Mouse (Mus musculus) cerebellum, adult (tissue): Measurements from ENCODE around the gene Tfb2m.
A peak's percentile ranks its signal among the peaks of the same experiment; 100 is the strongest.

ENCODE experiments used
- ATAC-seq: cut with Nextera tagmentation; 2 replicates; pipeline ENCODE4 v1.9.2; 2017; ENCODE audit warnings: mild to moderate bottlenecking, moderate library complexity, mixed read lengths; ENCODE audit not compliant: insufficient number of reproducible peaks, low FRiP score, low TSS enrichment

Tfb2m gene

GRCm38 (mm10) chr1:179545768-179546550 is at the start of gene Tfb2m, which contains the start of gene Cnst:
TSS of gene Tfb2m (minus strand) at chr1:179546267.
TSS of gene Cnst (plus strand) at chr1:179546370.
- ATAC-seq: peak; percentile 97

- no peak for ATAC-seq
These were observed 46.9 kb upstream of the Tfb2m start for GRCm38 (mm10) chr1:179592972-179593371.

- ATAC-seq: no peak
These were observed 46.1 kb upstream of the Tfb2m start for GRCm38 (mm10) chr1:179592143-179592542.

GRCm38 (mm10) chr1:179591639-179592038 is 45.6 kb upstream of the Tfb2m start:
- no peak for ATAC-seq

GRCm38 (mm10) chr1:179588230-179588629 is 42.2 kb upstream of the Tfb2m start:
- ATAC-seq: peak; percentile 93

GRCm38 (mm10) chr1:179586430-179587095 is 40.5 kb upstream of the Tfb2m start:
- no peak for ATAC-seq

- ATAC-seq: no peak
These were observed 39.6 kb upstream of the Tfb2m start for GRCm38 (mm10) chr1:179585646-179586045.

GRCm38 (mm10) chr1:179584220-179584619 is 38.2 kb upstream of the Tfb2m start:
- ATAC-seq: no peak

GRCm38 (mm10) chr1:179583090-179583489 is 37.0 kb upstream of the Tfb2m start:
- ATAC-seq: no peak

- no peak for ATAC-seq
These were observed 36.0 kb upstream of the Tfb2m start for GRCm38 (mm10) chr1:179582021-179582433.

GRCm38 (mm10) chr1:179581422-179581821 is 35.4 kb upstream of the Tfb2m start:
- ATAC-seq: no peak

GRCm38 (mm10) chr1:179580200-179580599 is 34.1 kb upstream of the Tfb2m start:
- no peak for ATAC-seq

GRCm38 (mm10) chr1:179578625-179579024 is 32.6 kb upstream of the Tfb2m start:
- ATAC-seq: no peak

- ATAC-seq: no peak
These were observed 27.7 kb upstream of the Tfb2m start for GRCm38 (mm10) chr1:179573650-179574206.

GRCm38 (mm10) chr1:179571686-179572085 is 25.6 kb upstream of the Tfb2m start:
- no peak for ATAC-seq

GRCm38 (mm10) chr1:179570482-179570881 is 24.4 kb upstream of the Tfb2m start:
- no peak for ATAC-seq

- ATAC-seq: no peak
These were observed 22.8 kb upstream of the Tfb2m start for GRCm38 (mm10) chr1:179568690-179569398.

- ATAC-seq: no peak
These were observed 21.5 kb upstream of the Tfb2m start for GRCm38 (mm10) chr1:179567558-179567957.

- no peak for ATAC-seq
These were observed 17.9 kb upstream of the Tfb2m start for GRCm38 (mm10) chr1:179563926-179564325.

- no peak for ATAC-seq
These were observed 17.1 kb upstream of the Tfb2m start for GRCm38 (mm10) chr1:179563211-179563610.
